Mouse (Mus musculus) liver, embryonic 14.5 days (tissue): ENCODE measurements at regions not wholly inside any gene's neighbourhood (a gene's known extent, or its start where the extent isn't known, plus 50 kb on each side); places are given as distances from the start of the nearest gene placed in this dataset.

ENCODE experiments used
- ATAC-seq: fragments of 200-750 bp; cut with Nextera tagmentation; 2 replicates; pipeline ENCODE4 v1.8.0; 2017; ENCODE audit warnings: moderate number of reproducible peaks, mild to moderate bottlenecking, moderate library complexity; ENCODE audit not compliant: insufficient read depth
- DNase-seq, 3 experiments: peaks; one replicate each; pipeline ENCODE4 v3.0.0-alpha.2; 2012 to 2013; ENCODE audit warnings: low read depth in 3 of 3, low spot score in 3 of 3
- H3K27ac ChIP-seq: fragments of 300-500 bp; sonication (generic); 2 replicates; pipeline ENCODE4 v1.5.1; 2014; ENCODE audit warnings: moderate library complexity, mild to moderate bottlenecking, control low read depth, inconsistent platforms
- H3K27me3 ChIP-seq: fragments of 300-500 bp; sonication (generic); 2 replicates; pipeline ENCODE4 v1.6.1; 2014; ENCODE audit warnings: mild to moderate bottlenecking, low read length, moderate library complexity; ENCODE audit not compliant: control insufficient read depth, insufficient read depth
- H3K36me3 ChIP-seq: fragments of 300-500 bp; sonication (generic); replicated peaks from 2 replicates; pipeline ENCODE4 v1.6.1; 2014; ENCODE audit warnings: low read depth; ENCODE audit not compliant: control insufficient read depth, insufficient read depth
- H3K4me1 ChIP-seq, 2 experiments: fragments of 200-500 bp in 1 of 2; fragments of 300-500 bp in 1 of 2; sonication (generic) in 1 of 2; replicated peaks; 2 replicates each; pipeline ENCODE4 v1.6.1; 2012 to 2014; ENCODE audit warnings: antibody characterized with exemption in 1 of 2, inconsistent platforms in 1 of 2, low read length in 1 of 2; ENCODE audit not compliant: control insufficient read depth in 2 of 2, insufficient read depth in 2 of 2
- H3K4me2 ChIP-seq: fragments of 300-500 bp; sonication (generic); 2 replicates; pipeline ENCODE4 v1.6.1; 2014; ENCODE audit warnings: low read depth, mild to moderate bottlenecking, control low read depth, moderate library complexity
- H3K4me3 ChIP-seq, 2 experiments: fragments of 200-500 bp in 1 of 2; fragments of 300-500 bp in 1 of 2; sonication (generic) in 1 of 2; 2 replicates each; pipeline ENCODE4 v1.5.1; 2012 to 2014; ENCODE audit warnings: low read depth in 2 of 2, low read length in 2 of 2, mild to moderate bottlenecking in 2 of 2, control low read depth in 1 of 2, inconsistent platforms in 1 of 2, moderate library complexity in 1 of 2; ENCODE audit not compliant: insufficient read depth in 1 of 2
- H3K9ac ChIP-seq: fragments of 300-500 bp; sonication (generic); replicated peaks from 2 replicates; pipeline ENCODE4 v1.6.1; 2014; ENCODE audit warnings: mild to moderate bottlenecking, control low read depth, moderate library complexity
- H3K9me3 ChIP-seq: fragments of 300-500 bp; sonication (generic); 2 replicates; pipeline ENCODE4 v1.6.1; 2016; ENCODE audit warnings: low read length, mixed read lengths; ENCODE audit not compliant: control insufficient read depth
- CTCF ChIP-seq: IDR thresholded peaks from 2 replicates; pipeline ENCODE4 v1.5.1; 2016; ENCODE audit warnings: antibody characterized with exemption, low read depth, control low read depth
- EP300 ChIP-seq: IDR thresholded peaks from 2 replicates; pipeline ENCODE4 v1.6.1; 2016; ENCODE audit warnings: antibody characterized with exemption, low read depth
- WGBS: fragments of 180-500 bp; shearing (Covaris S2); extraction: QIAGEN DNeasy Blood & Tissue Kit; methylation state at CpG from one replicate; pipeline ENCODE4 v1.1.7; 2014; ENCODE audit not compliant: insufficient replicate concordance; 5-methylcytosine and 5-hydroxymethylcytosine counted together

DNA sequence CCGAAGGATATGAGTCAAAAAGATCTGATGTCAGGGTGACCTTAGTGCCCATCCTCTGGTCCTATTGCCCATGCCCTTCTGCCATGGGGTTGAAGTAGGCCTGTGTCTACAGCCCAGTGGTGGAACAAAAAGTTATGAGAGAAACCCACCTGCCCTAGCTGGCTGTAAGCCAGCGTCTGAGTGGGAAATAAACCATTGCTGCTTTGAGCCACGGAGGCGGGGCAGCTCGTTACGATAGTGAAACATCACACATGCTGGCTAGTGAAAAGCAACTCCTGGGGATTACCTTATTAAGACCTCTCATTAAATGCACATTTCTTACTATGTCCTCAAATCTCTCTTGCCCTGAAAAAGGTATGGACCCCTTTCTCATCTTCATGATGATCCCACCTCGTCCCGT lies 86.8 kb upstream of the 4931429L15Rik start:
- Histone ChIP-seq H3K36me3 (no peaks in the 10 kb centered on the region), H3K9ac (no peak overlapping the region), H3K9me3 (no peaks in the 10 kb centered on the region), H3K27ac (no peak overlapping the region), H3K4me1 (no peaks in the 10 kb centered on the region), H3K4me2 (no peak overlapping the region), H3K4me3 (no peak overlapping the region), H3K27me3 (no peaks in the 10 kb centered on the region)
- DNase-seq (no peak), ATAC-seq (no peak)
- whole genome bisulfite sequencing, result 67% methylated on average over 8 of the region's 8 CpGs
- TF ChIP-seq EP300 (no peak), CTCF (no peak)

GRCm38 (mm10) chr9:46396591-46396990 lies 76.8 kb upstream of the 4931429L15Rik start:
- Histone ChIP-seq H3K36me3 (no peaks in the 10 kb centered on the region), H3K9me3 (no peaks in the 10 kb centered on the region), H3K27me3 (no peaks in the 10 kb centered on the region), H3K27ac (no peak overlapping the region), H3K9ac (no peak overlapping the region), H3K4me3 (no peak overlapping the region), H3K4me1 (no peaks in the 10 kb centered on the region), H3K4me2 (no peak overlapping the region)
- DNase-seq (no peak), ATAC-seq (no peak)
- 63% methylated on average over 7 of the region's 7 CpGs for WGBS
- TF ChIP-seq CTCF, result no peak
- no peak for TF ChIP-seq EP300

DNA sequence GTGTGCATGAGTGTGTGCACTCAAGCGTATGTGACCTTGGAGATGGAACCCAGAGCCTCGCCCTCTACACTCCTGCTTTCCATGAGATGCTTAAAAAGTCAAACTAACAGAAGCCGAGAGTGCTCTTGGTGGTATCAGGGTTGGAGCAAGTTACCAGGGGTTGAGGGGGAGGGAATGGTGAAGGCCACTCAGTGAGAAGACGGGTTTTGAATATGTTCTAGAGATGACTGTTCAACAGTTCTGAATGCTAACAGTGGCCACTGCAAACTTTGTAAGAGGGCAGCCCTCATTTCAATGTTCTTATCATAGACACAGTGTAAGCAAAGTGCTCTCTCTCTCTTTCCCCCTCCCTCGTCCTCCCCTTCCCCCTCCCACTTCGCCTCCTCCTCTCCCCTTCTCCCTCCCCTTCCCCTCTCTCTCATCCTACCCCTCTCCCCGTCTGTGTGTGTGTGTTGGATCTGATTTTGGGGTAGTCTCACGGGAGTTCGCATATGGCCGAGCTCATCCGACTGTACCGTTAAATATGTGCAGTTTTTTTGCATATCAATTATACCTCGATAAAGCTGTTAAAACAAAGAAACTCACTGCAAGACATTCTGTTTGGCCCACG lies 75.5 kb upstream of the 4931429L15Rik start:
- ATAC-seq (no peak), DNase-seq (no peak)
- H3K4me2 ChIP-seq, result no peak overlapping the region
- no peaks in the 10 kb centered on the region for H3K27me3 ChIP-seq
- 46% methylated on average over 14 of the region's 14 CpGs for WGBS
- H3K9ac ChIP-seq, result no peak overlapping the region
- H3K9me3 ChIP-seq, result no peaks in the 10 kb centered on the region
- TF ChIP-seq CTCF (no peak), EP300 (no peak)
- no peaks in the 10 kb centered on the region for H3K36me3 ChIP-seq
- no peak overlapping the region for H3K27ac ChIP-seq
- no peaks in the 10 kb centered on the region for H3K4me1 ChIP-seq
- no peak overlapping the region for H3K4me3 ChIP-seq

DNA sequence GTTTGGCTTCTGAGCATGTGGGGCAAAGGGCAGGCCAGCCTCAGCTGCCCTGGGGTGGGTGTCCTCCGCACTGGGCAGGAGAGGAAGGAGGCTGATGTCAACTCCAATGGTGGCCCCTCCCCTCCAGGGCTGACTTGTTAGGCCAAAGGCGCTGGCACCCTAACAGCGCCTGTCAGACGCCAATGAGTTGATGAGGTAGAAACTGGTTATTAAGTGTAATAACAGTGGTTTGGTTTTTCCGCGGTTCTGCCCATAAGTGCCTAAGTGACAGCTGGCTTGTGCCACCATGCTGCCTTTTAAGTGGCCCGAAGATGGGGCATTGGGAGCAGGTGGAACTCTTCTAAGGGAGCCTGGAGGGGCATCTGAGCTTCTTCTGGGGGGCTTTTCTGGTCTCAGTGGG lies 74.5 kb upstream of the 4931429L15Rik start:
- H3K4me2 ChIP-seq, result no peak overlapping the region
- H3K9ac ChIP-seq, result no peak overlapping the region
- H3K4me1 ChIP-seq, result no peaks in the 10 kb centered on the region
- H3K27ac ChIP-seq, result no peak overlapping the region
- no peaks in the 10 kb centered on the region for H3K36me3 ChIP-seq
- H3K27me3 ChIP-seq, result no peaks in the 10 kb centered on the region
- no peak for TF ChIP-seq CTCF
- no peak overlapping the region for H3K4me3 ChIP-seq
- no peak for ATAC-seq
- no peaks in the 10 kb centered on the region for H3K9me3 ChIP-seq
- no peak for DNase-seq
- WGBS, result 68% methylated on average over 7 of the region's 7 CpGs

DNA sequence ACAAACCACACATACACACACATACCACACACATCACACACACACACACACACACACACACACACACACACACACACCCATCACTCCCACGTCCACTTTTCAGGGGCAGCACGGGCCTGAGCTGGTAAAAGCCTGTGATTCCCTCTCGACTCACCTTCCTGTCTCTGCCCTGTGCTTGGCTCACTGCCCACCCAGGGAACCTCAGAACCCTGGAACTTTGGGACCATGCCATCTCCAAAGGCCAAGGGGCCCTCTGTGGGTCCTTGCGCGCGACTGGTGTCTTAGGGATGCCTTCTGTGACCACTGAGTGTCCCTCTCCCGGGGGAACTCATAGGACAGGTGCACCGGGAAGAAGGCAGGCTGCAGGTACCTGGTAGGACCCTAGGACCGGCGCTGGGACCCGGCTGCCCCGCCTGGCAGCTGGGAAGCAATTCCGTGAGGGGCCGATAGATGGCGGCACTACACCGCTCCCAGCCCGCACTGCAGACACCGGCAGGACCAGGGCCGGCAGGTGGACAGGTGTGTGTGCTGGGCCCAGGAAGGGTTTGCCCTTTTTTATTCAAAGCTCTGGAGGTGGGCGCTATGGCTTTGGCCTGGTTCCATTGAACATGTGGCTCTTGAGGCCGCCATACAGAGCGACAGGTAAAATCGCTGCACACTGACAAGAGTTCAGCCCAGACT lies 73.0 kb upstream of the 4931429L15Rik start:
- DNase-seq, result no peak
- H3K4me1 ChIP-seq, result no peaks in the 10 kb centered on the region
- no peak overlapping the region for H3K27ac ChIP-seq
- no peaks in the 10 kb centered on the region for H3K36me3 ChIP-seq
- H3K4me3 ChIP-seq, result no peak overlapping the region
- no peaks in the 10 kb centered on the region for H3K27me3 ChIP-seq
- no peaks in the 10 kb centered on the region for H3K9me3 ChIP-seq
- 8% methylated on average over 23 of the region's 23 CpGs for WGBS
- no peak overlapping the region for H3K9ac ChIP-seq
- no peak for ATAC-seq
- H3K4me2 ChIP-seq, result no peak overlapping the region
- TF ChIP-seq CTCF (peak; percentile 83), EP300 (no peak)
